27 mouse cellular contexts compared by ENCODE assay signal in genomic region chr17:44364494-44364893, GRCm38 (mm10).
"Had no signal": no experiment of that assay in that cellular context is flagged by ENCODE, and none has a peak within 500 bp of the region (broad histone marks: within the 10 kb centered on the region; RNA-seq: fewer than 3 reads in every experiment).

No protein-coding gene starts in this region.

- ATAC-seq: forebrain, embryonic 13.5 days; forebrain, embryonic 14.5 days; forebrain, embryonic 15.5 days; forebrain, embryonic 16.5 days; forebrain, postnatal 0 days had no signal

- H3K27ac ChIP-seq: embryonic facial prominence, embryonic 10.5 days; embryonic facial prominence, embryonic 12.5 days; embryonic facial prominence, embryonic 13.5 days; embryonic facial prominence, embryonic 15.5 days; forebrain, embryonic 10.5 days; forebrain, embryonic 12.5 days; forebrain, embryonic 13.5 days; forebrain, embryonic 15.5 days; gastrocnemius, adult 2 months; heart, adult 2 months; heart, embryonic 10.5 days had no signal

- H3K9me3 ChIP-seq: embryonic facial prominence, embryonic 10.5 days; embryonic facial prominence, embryonic 12.5 days; embryonic facial prominence, embryonic 13.5 days; embryonic facial prominence, embryonic 15.5 days; forebrain, embryonic 10.5 days; forebrain, embryonic 12.5 days; forebrain, embryonic 13.5 days; forebrain, embryonic 15.5 days had no signal

- DNase-seq: cerebellum, adult 9-11 months; cerebellum, postnatal 10 days; cerebellum, postnatal 14 days; cerebellum, postnatal 25 days; cerebellum, postnatal 36 days; embryo, embryonic 11 days; forebrain, postnatal 0 days; gastrocnemius, adult 2 months; gastrocnemius, postnatal 10 days; gastrocnemius, postnatal 14 days; gastrocnemius, postnatal 25 days; gastrocnemius, postnatal 36 days; heart, adult 11 months; heart, adult 18-20 months; heart, adult 2 months had no signal

- H3K27me3 ChIP-seq: embryonic facial prominence, embryonic 12.5 days; embryonic facial prominence, embryonic 13.5 days; embryonic facial prominence, embryonic 15.5 days; forebrain, embryonic 12.5 days; forebrain, embryonic 13.5 days; forebrain, embryonic 15.5 days had no signal

- H3K36me3 ChIP-seq: embryonic facial prominence, embryonic 10.5 days; embryonic facial prominence, embryonic 12.5 days; embryonic facial prominence, embryonic 13.5 days; embryonic facial prominence, embryonic 15.5 days; forebrain, embryonic 10.5 days; forebrain, embryonic 12.5 days; forebrain, embryonic 15.5 days; heart, embryonic 10.5 days had no signal

- H3K9ac ChIP-seq: embryonic facial prominence, embryonic 12.5 days; embryonic facial prominence, embryonic 13.5 days; embryonic facial prominence, embryonic 15.5 days; forebrain, embryonic 12.5 days; forebrain, embryonic 13.5 days; forebrain, embryonic 15.5 days; forebrain, postnatal 0 days had no signal

- H3K4me1 ChIP-seq: forebrain, embryonic 12.5 days; forebrain, embryonic 13.5 days; forebrain, embryonic 15.5 days had no signal

- H3K4me2 ChIP-seq: embryonic facial prominence, embryonic 12.5 days; embryonic facial prominence, embryonic 13.5 days; embryonic facial prominence, embryonic 15.5 days; forebrain, embryonic 12.5 days; forebrain, embryonic 13.5 days; forebrain, embryonic 15.5 days had no signal

- H3K4me3 ChIP-seq: embryonic facial prominence, embryonic 10.5 days; embryonic facial prominence, embryonic 12.5 days; embryonic facial prominence, embryonic 13.5 days; embryonic facial prominence, embryonic 15.5 days; erythroblast, embryonic 14.5 days; forebrain, embryonic 10.5 days; forebrain, embryonic 12.5 days; forebrain, embryonic 13.5 days; forebrain, embryonic 15.5 days; gastrocnemius, adult 2 months; heart, adult 2 months; heart, embryonic 10.5 days had no signal
